Mouse (Mus musculus): ENCODE data around the gene Mycn. TPM values are rescaled to one million over a fixed set of nuclear protein-coding genes. Genes with fewer than 3 reads are reported as not detected.

Gene Mycn
- polyA plus RNA-seq (2015; fragmentation: Nextera tagmentation; extraction: Ambion mirVana) = 7.5 and 7.7 TPM in 2 replicates

- H3K27me3 ChIP-seq = peaks cover 75% of the 10 kb centered on the region
- H3K4me2 ChIP-seq = peak within 1 kb of the TSS; percentile 81
- 1% methylated on average over 38 of the region's 38 CpGs for WGBS (ENCODE audit: insufficient replicate concordance)
- no peaks in the 10 kb centered on the region for H3K9me3 ChIP-seq (replicated peaks)
- peaks cover 10% of the 10 kb centered on the region; the same call in 1 of the 2 replicates for H3K36me3 ChIP-seq
- H3K27ac ChIP-seq = no peak within 1 kb of the TSS
- H3K4me3 ChIP-seq (replicated peaks) = peak within 1 kb of the TSS; percentile 66
- peak within 1 kb of the TSS; percentile 67 for H3K9ac ChIP-seq
- peak; percentile 46 for DNase-seq
- H3K4me1 ChIP-seq (replicated peaks) = peaks cover 27% of the 10 kb centered on the region
- ATAC-seq (ENCODE audit: low read depth) = peak; percentile 66
Measured at GRCm38 (mm10) chr12:12941661-12942363, at the start of gene Mycn. TSS of gene Mycn (minus strand) at chr12:12941914.

DNA sequence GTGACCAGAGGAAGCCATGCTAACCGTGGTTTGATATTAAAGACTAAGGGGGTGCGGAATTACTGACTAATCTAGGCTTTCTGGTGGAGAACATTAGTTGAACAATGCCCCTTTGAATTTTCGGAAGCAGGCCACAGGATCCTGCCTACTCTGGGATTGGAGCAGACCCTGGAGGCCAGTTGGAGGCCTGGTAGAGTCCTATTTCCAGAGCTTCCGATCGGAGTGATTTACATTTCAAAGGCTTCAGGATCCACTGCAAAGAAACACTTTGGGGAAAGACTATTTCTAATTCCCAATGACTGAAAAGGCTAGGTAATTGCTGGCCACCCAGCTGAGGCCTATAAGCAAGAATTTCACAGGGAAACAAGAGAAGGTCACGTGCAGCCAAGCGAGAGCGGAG, 45.7 kb upstream of the Mycn start:
- H3K36me3 ChIP-seq = no peaks in the 10 kb centered on the region
- no peak overlapping the region for H3K4me3 ChIP-seq (replicated peaks)
- H3K27me3 ChIP-seq = no peaks in the 10 kb centered on the region
- no peaks in the 10 kb centered on the region for H3K9me3 ChIP-seq (replicated peaks)
- no peak for ATAC-seq (ENCODE audit: low read depth)
- no peak overlapping the region for H3K9ac ChIP-seq
- DNase-seq = no peak
- H3K4me2 ChIP-seq = no peak overlapping the region
- H3K4me1 ChIP-seq (replicated peaks) = no peaks in the 10 kb centered on the region
- WGBS (ENCODE audit: insufficient replicate concordance) = 68% methylated on average over 8 of the region's 8 CpGs
- H3K27ac ChIP-seq = no peak overlapping the region

DNA sequence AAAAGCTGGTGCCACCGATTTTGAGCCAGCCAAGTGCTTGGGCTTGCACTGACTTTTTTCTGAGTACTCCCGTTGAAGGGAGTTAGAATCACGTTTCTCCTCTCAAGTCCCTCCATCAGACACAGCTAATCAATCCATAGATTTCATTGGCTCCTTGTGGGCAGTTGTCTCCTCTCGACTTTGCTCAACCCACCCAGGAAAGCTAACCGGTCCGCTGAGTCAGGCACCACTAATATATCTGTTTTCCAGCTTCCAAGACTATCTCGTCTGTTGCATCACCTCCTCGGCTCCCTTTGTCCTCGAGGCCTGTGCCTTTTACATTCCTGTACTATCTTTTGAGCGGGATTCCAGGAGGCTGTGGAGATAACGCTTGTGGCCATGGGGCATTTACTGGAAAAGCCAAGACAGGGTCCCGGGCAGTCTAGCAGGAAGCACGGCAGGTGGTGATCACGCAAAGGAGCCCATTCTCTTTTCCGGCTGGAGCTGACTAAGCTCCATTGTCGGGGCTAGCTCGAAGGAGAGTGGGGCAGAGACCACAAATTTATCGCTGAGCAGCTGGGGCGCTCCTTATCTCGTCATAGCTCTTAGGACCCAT, 45.0 kb upstream of the Mycn start:
- Histone ChIP-seq H3K4me2 (no peak overlapping the region), H3K27ac (no peak overlapping the region), H3K4me1 (replicated peaks) (no peaks in the 10 kb centered on the region), H3K9ac (no peak overlapping the region), H3K27me3 (no peaks in the 10 kb centered on the region), H3K4me3 (replicated peaks) (no peak overlapping the region), H3K9me3 (replicated peaks) (no peaks in the 10 kb centered on the region), H3K36me3 (no peaks in the 10 kb centered on the region)
- DNase-seq = no peak
- WGBS (ENCODE audit: insufficient replicate concordance) = 35% methylated on average over 20 of the region's 20 CpGs
- no peak for ATAC-seq (ENCODE audit: low read depth)

GRCm38 (mm10) chr12:12983032-12983431, 41.3 kb upstream of the Mycn start:
- Histone ChIP-seq H3K27ac (no peak overlapping the region), H3K9me3 (replicated peaks) (no peaks in the 10 kb centered on the region), H3K27me3 (no peaks in the 10 kb centered on the region), H3K4me2 (no peak overlapping the region), H3K4me3 (replicated peaks) (no peak overlapping the region), H3K9ac (no peak overlapping the region), H3K4me1 (replicated peaks) (no peaks in the 10 kb centered on the region), H3K36me3 (no peaks in the 10 kb centered on the region)
- DNase-seq (no peak), ATAC-seq (ENCODE audit: low read depth) (no peak)
- 56% methylated on average over 1 of the region's 1 CpGs for WGBS (ENCODE audit: insufficient replicate concordance)

- 61% methylated on average over 1 of the region's 1 CpGs for WGBS (ENCODE audit: insufficient replicate concordance)
- no peak for ATAC-seq (ENCODE audit: low read depth)
- H3K4me2 ChIP-seq = no peak overlapping the region
- no peak overlapping the region for H3K4me3 ChIP-seq (replicated peaks)
- no peak for DNase-seq
- H3K27ac ChIP-seq = no peak overlapping the region
- no peaks in the 10 kb centered on the region for H3K27me3 ChIP-seq
- H3K9ac ChIP-seq = no peak overlapping the region
- no peaks in the 10 kb centered on the region for H3K36me3 ChIP-seq
- no peaks in the 10 kb centered on the region for H3K9me3 ChIP-seq (replicated peaks)
- H3K4me1 ChIP-seq (replicated peaks) = no peaks in the 10 kb centered on the region
Measured at GRCm38 (mm10) chr12:12975397-12975796, 33.7 kb upstream of the Mycn start.

GRCm38 (mm10) chr12:12972756-12973435, 31.2 kb upstream of the Mycn start:
- H3K9ac ChIP-seq = no peak overlapping the region
- 49% methylated on average over 8 of the region's 8 CpGs for WGBS (ENCODE audit: insufficient replicate concordance)
- ATAC-seq (ENCODE audit: low read depth) (no peak), DNase-seq (no peak)
- H3K4me2 ChIP-seq = no peak overlapping the region
- H3K9me3 ChIP-seq (replicated peaks) = no peaks in the 10 kb centered on the region
- no peaks in the 10 kb centered on the region for H3K27me3 ChIP-seq
- no peaks in the 10 kb centered on the region for H3K36me3 ChIP-seq
- H3K4me1 ChIP-seq (replicated peaks) = no peaks in the 10 kb centered on the region
- no peak overlapping the region for H3K4me3 ChIP-seq (replicated peaks)
- no peak overlapping the region for H3K27ac ChIP-seq

DNA sequence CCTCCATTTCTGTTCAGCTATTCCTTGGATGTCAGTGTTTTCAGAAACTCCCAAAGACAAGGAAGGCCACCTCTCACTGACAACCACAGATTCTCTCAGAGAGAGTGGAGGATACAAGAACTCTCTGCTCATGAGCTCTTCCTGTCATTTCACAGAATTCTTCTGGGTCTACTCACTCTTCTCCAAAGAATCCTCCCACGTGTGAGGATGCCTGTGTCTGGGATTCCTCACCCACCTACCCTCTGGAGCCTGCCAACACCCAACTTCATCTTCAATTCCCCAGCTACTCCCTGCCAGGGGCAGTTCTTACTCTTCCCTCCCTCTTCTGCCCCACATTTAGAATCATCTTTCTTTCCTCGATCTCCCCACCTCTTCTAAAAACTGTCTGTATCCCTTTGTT, 26.2 kb upstream of the Mycn start:
- DNase-seq (no peak), ATAC-seq (ENCODE audit: low read depth) (no peak)
- Histone ChIP-seq H3K4me2 (no peak overlapping the region), H3K4me3 (replicated peaks) (no peak overlapping the region), H3K4me1 (replicated peaks) (no peaks in the 10 kb centered on the region), H3K27me3 (no peaks in the 10 kb centered on the region), H3K27ac (no peak overlapping the region), H3K9me3 (replicated peaks) (no peaks in the 10 kb centered on the region), H3K9ac (no peak overlapping the region), H3K36me3 (no peaks in the 10 kb centered on the region)
- 30% methylated on average over 2 of the region's 2 CpGs for WGBS (ENCODE audit: insufficient replicate concordance)

GRCm38 (mm10) chr12:12964856-12965255, 23.1 kb upstream of the Mycn start:
- H3K4me3 ChIP-seq (replicated peaks) = no peak overlapping the region
- H3K4me2 ChIP-seq = no peak overlapping the region
- DNase-seq (no peak), ATAC-seq (ENCODE audit: low read depth) (no peak)
- H3K4me1 ChIP-seq (replicated peaks) = no peaks in the 10 kb centered on the region
- no peaks in the 10 kb centered on the region for H3K9me3 ChIP-seq (replicated peaks)
- no peaks in the 10 kb centered on the region for H3K36me3 ChIP-seq
- H3K27ac ChIP-seq = no peak overlapping the region
- H3K27me3 ChIP-seq = no peaks in the 10 kb centered on the region
- WGBS (ENCODE audit: insufficient replicate concordance) = 78% methylated on average over 3 of the region's 3 CpGs
- no peak overlapping the region for H3K9ac ChIP-seq

GRCm38 (mm10) chr12:12947606-12948005, 5.9 kb upstream of the Mycn start:
- Histone ChIP-seq H3K36me3 (no peaks in the 10 kb centered on the region), H3K27me3 (peaks cover 18% of the 10 kb centered on the region), H3K4me1 (replicated peaks) (no peaks in the 10 kb centered on the region), H3K27ac (no peak overlapping the region), H3K9ac (no peak overlapping the region), H3K4me3 (replicated peaks) (no peak overlapping the region), H3K9me3 (replicated peaks) (no peaks in the 10 kb centered on the region), H3K4me2 (no peak overlapping the region)
- 72% methylated on average over 4 of the region's 4 CpGs for WGBS (ENCODE audit: insufficient replicate concordance)
- ATAC-seq (ENCODE audit: low read depth) (no peak), DNase-seq (no peak)

- no peak overlapping the region for H3K27ac ChIP-seq
- DNase-seq (no peak), ATAC-seq (ENCODE audit: low read depth) (no peak)
- no peaks in the 10 kb centered on the region for H3K9me3 ChIP-seq (replicated peaks)
- no peak overlapping the region for H3K9ac ChIP-seq
- H3K4me1 ChIP-seq (replicated peaks) = peaks cover 19% of the 10 kb centered on the region
- H3K4me3 ChIP-seq (replicated peaks) = no peak overlapping the region
- H3K27me3 ChIP-seq = peaks cover 61% of the 10 kb centered on the region
- no peaks in the 10 kb centered on the region for H3K36me3 ChIP-seq
- 0 out of 2 replicates have a peak overlapping the region, but pooled peaks have one; percentile 81 for H3K4me2 ChIP-seq
- 56% methylated on average over 6 of the region's 6 CpGs for WGBS (ENCODE audit: insufficient replicate concordance)
Measured at GRCm38 (mm10) chr12:12943288-12943687, 1.6 kb upstream of the Mycn start.

DNA sequence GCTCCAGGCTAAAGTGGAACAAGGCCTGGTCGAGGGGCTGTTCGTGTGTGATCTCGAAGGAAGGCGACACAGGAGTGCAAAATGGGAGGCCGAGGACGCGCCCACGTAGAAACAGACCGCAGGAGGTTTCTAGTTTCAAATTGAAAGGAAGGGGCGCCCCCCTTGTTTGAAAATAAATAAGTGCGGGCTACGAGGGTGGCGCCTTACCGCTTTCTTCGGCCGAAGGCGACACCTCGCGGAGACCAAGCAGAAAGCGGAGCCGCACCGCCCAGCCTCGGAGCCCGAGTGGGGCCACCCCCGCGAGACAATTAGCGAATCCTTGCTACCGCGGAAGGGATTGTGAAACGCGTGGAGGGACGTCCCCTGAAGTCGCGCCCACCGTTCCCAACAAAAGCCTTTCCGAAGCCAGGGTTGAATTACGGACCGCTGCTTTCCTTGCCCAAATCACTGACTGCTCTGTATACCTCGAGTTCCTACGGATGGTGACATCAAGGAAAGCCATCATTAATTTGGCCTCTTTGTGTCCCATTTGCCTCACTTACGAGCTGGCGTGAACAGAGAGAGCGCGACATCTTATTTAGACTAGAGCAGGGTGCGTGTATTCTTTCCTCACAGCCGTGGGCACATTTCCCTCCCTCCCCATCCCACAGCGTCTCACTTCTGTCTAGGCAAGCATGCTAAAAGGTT, 793 bp upstream of the Mycn start:
- ATAC-seq (ENCODE audit: low read depth) (peak; percentile 54), DNase-seq (peak; percentile 63)
- H3K27ac ChIP-seq = no peak overlapping the region
- peaks cover 3% of the 10 kb centered on the region; the same call in 1 of the 2 replicates for H3K36me3 ChIP-seq
- peaks cover 69% of the 10 kb centered on the region for H3K27me3 ChIP-seq
- peak overlapping the region; percentile 66 for H3K4me3 ChIP-seq (replicated peaks)
- H3K9me3 ChIP-seq (replicated peaks) = no peaks in the 10 kb centered on the region
- H3K4me1 ChIP-seq (replicated peaks) = peaks cover 27% of the 10 kb centered on the region
- peak overlapping the region; percentile 67 for H3K9ac ChIP-seq
- WGBS (ENCODE audit: insufficient replicate concordance) = 2% methylated on average over 47 of the region's 47 CpGs
- H3K4me2 ChIP-seq = peak overlapping the region; percentile 81
